Mouse (Mus musculus): ENCODE data around the gene Dglucy. TPM values are rescaled to one million over a fixed set of nuclear protein-coding genes. Genes with fewer than 3 reads are reported as not detected.
A peak's percentile ranks its signal among the peaks of the same experiment; 100 is the strongest.

The Dglucy gene
- polyA plus RNA-seq (2015; fragmentation: Nextera tagmentation; extraction: Ambion mirVana) = 3.0 and 3.6 TPM in 2 replicates

DNA sequence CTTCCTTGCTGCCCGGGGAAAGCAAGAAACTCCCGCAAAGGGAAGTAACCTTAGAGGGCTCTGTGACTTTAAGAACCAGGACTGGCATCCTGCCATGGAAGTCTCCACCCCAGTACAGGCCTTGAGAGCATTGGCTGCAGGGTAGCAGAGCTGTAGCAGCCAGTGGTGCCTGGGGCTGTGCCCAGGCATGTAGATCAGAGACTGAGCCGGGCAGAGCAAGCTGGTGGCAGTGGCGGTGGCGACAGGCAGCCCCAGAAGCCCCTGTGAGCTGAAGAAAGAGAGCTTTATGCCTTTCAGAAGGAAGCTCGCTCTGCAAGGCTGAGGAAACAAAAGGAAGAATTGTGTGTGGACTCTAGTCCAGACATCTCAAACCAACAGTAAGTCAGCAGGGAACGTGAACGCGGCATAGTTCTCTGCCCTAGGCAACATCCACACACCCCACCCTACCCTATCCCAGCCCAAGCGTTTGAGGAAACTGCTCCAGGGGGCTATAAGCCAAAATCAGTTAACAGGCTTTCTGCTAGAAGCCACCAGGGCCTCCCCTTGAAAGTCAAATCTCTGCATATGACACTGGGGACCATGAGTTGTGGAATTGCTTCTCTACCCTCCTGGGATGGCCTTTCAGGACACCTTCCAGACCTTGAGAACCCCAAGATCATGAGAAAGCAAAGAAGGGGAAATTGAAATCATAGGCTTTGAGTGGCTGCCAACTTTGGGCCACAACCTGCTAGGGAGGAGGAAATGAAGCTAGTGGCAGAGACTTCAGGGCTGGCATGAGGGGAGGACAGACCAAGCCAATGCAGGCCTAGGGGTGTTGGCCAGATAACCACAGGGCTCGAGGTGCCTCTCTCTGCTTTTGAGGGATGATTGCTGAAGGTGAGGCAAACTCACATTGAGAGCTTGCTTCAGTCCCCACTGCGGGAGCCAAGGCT is at the start of gene Dglucy:
Gene Dglucy (plus strand): TSS at position 124 of the 932 bp plus-strand sequence.
- peak; percentile 96 for ATAC-seq (replicated peaks)
- peak within 1 kb of the TSS; percentile 36 for H3K4me2 ChIP-seq (replicated peaks)
- H3K27me3 ChIP-seq = no peaks in the 10 kb centered on the region
- 28% methylated on average over 12 of the region's 12 CpGs for WGBS
- H3K36me3 ChIP-seq = no peaks in the 10 kb centered on the region
- no peaks in the 10 kb centered on the region for H3K9me3 ChIP-seq
- peak within 1 kb of the TSS; percentile 83 for H3K27ac ChIP-seq (replicated peaks)
- H3K4me1 ChIP-seq = peaks cover 32% of the 10 kb centered on the region
- H3K9ac ChIP-seq (replicated peaks) = peak within 1 kb of the TSS; percentile 35
- peak within 1 kb of the TSS; percentile 22 for H3K4me3 ChIP-seq

DNA sequence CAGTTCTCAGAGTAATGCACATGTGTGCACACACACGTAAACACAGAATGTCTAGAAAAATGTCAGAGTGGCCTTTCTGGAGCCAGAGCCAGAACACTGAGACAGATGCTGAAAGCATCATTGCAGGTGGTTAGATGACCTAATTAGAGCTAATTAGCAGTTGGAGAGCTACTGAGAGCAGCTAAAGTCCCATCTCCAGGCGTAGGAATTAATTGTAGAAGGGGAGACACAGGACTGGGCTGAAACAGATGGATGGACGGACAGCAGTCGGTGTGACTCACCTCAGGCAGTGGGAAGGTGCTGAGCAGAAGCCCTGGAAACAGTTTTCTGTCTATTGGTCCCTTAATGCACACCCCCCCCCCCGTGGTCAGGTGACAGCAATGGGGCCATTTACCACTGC is 43.7 kb upstream of the Dglucy start:
- Histone ChIP-seq H3K9me3 (no peaks in the 10 kb centered on the region), H3K4me3 (no peak overlapping the region), H3K9ac (replicated peaks) (no peak overlapping the region), H3K27ac (replicated peaks) (no peak overlapping the region), H3K4me1 (peaks cover 10% of the 10 kb centered on the region), H3K36me3 (no peaks in the 10 kb centered on the region), H3K4me2 (replicated peaks) (no peak overlapping the region), H3K27me3 (no peaks in the 10 kb centered on the region)
- no peak for ATAC-seq (replicated peaks)
- WGBS = 37% methylated on average over 5 of the region's 5 CpGs

DNA sequence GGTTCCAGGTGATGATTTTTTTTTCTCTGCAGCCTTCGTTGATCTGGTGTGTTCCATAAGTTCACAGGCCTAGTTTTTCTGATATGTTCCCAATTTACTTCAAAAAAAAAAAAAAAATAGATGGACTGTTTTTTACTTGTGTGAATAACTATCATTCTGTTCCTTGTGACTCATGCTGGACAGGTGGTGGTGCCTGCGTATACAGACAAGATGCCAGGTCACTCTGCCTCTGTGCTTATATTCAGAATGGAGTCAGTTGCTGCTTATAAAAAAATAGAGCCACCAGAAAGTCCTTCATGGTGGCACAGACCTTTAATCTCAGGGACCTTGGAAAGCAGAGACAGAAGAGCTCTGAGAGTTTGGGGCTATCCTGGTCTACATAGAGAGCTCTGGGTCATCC is 43.3 kb upstream of the Dglucy start:
- H3K27me3 ChIP-seq = no peaks in the 10 kb centered on the region
- no peak overlapping the region for H3K9ac ChIP-seq (replicated peaks)
- H3K9me3 ChIP-seq = no peaks in the 10 kb centered on the region
- whole genome bisulfite sequencing = 85% methylated on average over 2 of the region's 2 CpGs
- H3K4me3 ChIP-seq = no peak overlapping the region
- no peak overlapping the region for H3K27ac ChIP-seq (replicated peaks)
- no peak for ATAC-seq (replicated peaks)
- no peaks in the 10 kb centered on the region for H3K36me3 ChIP-seq
- peaks cover 10% of the 10 kb centered on the region for H3K4me1 ChIP-seq
- H3K4me2 ChIP-seq (replicated peaks) = no peak overlapping the region

DNA sequence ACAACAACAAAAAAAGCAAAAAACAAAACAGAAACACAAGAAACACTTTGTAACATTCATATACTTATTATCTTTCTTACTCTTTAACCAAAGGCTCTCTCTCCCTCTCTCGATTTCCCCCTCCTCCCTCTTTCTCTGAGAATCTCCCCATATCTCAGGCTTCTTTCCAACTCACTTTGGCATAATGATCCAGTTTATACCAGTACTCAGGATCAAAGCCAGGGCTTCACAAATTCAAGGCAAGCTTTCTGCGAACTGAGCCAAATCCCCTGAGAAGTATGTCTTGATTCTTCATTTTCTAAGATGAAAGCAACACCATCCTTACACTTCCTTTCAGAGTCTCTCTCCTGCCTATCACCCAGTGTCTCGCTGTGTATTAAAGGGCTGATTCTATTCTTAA is 40.4 kb upstream of the Dglucy start:
- 23% methylated on average over 3 of the region's 3 CpGs for WGBS
- peak overlapping the region; percentile 72 for H3K27ac ChIP-seq (replicated peaks)
- no peaks in the 10 kb centered on the region for H3K27me3 ChIP-seq
- no peak overlapping the region for H3K9ac ChIP-seq (replicated peaks)
- no peak overlapping the region for H3K4me3 ChIP-seq
- no peaks in the 10 kb centered on the region for H3K36me3 ChIP-seq
- 0 out of 2 replicates have a peak, but pooled peaks have one; percentile 16 for ATAC-seq (replicated peaks)
- peaks cover 10% of the 10 kb centered on the region for H3K4me1 ChIP-seq
- H3K4me2 ChIP-seq (replicated peaks) = no peak overlapping the region
- no peaks in the 10 kb centered on the region for H3K9me3 ChIP-seq

DNA sequence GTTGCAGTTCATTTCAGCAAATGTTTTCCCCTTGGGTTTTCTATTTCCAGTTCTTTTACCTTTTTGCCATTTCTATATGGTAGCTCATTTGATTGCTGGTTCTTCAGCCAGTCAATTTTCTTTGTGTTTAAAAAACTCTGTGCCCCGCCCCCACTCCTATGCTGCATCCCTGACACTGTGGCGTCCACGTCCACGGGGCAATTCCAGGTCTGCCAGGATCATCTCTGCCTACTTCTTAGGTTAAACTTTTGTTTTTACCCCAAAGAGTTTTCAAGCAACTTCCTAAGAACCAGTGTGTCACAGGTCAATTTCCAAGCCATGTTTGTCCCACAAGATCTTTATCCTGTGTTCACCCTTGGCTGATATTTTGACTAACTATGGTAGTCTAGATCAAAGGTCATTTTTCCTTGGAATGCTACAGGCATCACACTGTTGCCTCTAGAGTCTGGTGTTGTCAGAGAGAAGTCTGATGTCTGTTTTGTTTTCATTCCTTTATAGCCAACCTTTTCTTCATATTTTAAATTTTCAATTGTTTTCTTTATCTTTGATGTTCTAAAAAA is 39.8 kb upstream of the Dglucy start:
- no peaks in the 10 kb centered on the region for H3K36me3 ChIP-seq
- WGBS = 59% methylated on average over 4 of the region's 4 CpGs
- no peak for ATAC-seq (replicated peaks)
- H3K9me3 ChIP-seq = no peaks in the 10 kb centered on the region
- H3K4me1 ChIP-seq = peaks cover 10% of the 10 kb centered on the region
- no peak overlapping the region for H3K4me2 ChIP-seq (replicated peaks)
- no peak overlapping the region for H3K9ac ChIP-seq (replicated peaks)
- no peaks in the 10 kb centered on the region for H3K27me3 ChIP-seq
- peak overlapping the region; percentile 72 for H3K27ac ChIP-seq (replicated peaks)
- H3K4me3 ChIP-seq = no peak overlapping the region

DNA sequence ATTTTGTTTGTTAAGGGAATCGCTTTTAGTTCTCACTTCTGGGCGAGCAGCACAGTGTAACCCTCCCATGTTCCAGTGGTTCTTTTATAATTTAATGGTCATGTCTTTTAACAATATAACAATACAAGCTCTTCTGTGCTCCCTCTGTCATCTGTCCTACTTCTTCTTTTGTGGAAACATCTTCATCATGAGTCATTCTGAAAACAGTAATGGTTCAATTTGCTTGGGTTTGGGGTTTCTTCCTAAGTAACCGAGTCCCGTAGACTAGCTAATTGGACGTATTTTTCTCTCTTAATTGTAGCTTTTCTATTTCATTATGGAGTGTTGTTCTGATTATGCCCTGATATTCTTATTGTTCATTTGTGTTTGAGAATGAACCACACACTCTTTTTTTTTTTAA is 38.5 kb upstream of the Dglucy start:
- WGBS = 74% methylated on average over 5 of the region's 5 CpGs
- Histone ChIP-seq H3K4me2 (replicated peaks) (no peak overlapping the region), H3K9me3 (no peaks in the 10 kb centered on the region), H3K27ac (replicated peaks) (no peak overlapping the region), H3K4me1 (peaks cover 10% of the 10 kb centered on the region), H3K9ac (replicated peaks) (no peak overlapping the region), H3K4me3 (no peak overlapping the region), H3K27me3 (no peaks in the 10 kb centered on the region), H3K36me3 (no peaks in the 10 kb centered on the region)
- no peak for ATAC-seq (replicated peaks)

DNA sequence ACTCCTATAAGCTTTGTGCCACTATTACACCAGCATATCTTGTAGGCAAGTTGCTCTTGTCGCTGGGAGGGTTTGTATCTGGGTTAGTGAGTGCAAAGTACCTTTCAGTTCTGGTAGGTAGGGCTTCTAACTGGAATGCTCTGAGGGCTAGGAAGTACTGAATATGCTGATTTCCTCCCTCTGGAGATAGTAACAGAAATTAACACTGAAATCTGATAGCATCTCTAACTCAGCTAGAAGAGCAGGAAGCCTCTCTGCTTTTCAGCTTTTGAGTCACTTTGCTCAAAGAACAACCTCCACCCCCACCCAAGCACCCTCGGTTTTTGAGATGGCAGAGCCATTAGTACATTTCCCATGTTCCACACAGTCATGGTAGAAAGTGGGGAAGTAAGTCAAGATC is 36.4 kb upstream of the Dglucy start:
- no peak overlapping the region for H3K4me2 ChIP-seq (replicated peaks)
- no peak overlapping the region for H3K4me3 ChIP-seq
- WGBS = 77% methylated on average over 2 of the region's 2 CpGs
- peaks cover 10% of the 10 kb centered on the region for H3K4me1 ChIP-seq
- H3K36me3 ChIP-seq = no peaks in the 10 kb centered on the region
- no peaks in the 10 kb centered on the region for H3K27me3 ChIP-seq
- no peak overlapping the region for H3K9ac ChIP-seq (replicated peaks)
- H3K9me3 ChIP-seq = no peaks in the 10 kb centered on the region
- H3K27ac ChIP-seq (replicated peaks) = no peak overlapping the region
- no peak for ATAC-seq (replicated peaks)

DNA sequence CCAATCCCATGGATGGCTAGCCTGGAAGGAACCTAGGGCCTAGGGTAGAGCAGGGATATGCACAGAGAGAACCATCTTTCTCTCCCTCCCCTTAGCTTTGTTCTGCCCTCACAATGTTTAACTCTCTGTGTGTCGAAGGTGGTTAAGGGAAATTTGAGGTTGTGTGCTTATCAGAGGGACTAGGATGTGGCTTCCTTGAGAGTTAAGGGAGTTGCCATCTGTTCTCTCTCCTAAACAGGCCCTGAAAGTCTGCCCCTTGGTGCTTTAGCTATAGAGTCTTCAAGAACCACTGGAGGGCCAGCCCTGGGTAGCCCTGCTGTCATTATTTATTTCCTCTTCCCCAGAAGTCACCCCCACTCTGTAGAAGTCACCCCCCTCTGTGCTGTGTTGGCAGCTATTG is 25.9 kb upstream of the Dglucy start:
- WGBS = 69% methylated on average over 1 of the region's 1 CpGs
- no peaks in the 10 kb centered on the region for H3K9me3 ChIP-seq

DNA sequence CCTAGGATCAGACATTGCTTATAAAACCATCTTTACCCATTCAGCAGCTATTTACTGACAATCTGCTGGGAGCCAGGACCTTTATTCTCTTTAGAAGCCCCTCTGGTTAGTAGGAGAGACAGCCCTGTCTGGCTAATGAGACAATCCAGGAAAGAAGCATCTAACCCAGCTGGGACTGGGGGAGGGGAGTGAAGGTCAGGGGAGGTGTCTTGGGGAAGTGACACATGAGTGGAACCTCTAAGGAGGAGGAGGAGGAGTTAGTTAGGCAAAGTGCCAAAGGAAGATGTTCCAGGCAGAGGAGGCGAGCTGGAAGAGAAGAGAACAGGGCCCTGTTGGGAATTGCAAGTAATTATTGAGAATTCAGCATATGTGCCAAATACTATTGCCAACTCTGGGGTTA is 25.1 kb upstream of the Dglucy start:
- H3K4me2 ChIP-seq (replicated peaks) = no peak overlapping the region
- no peaks in the 10 kb centered on the region for H3K36me3 ChIP-seq
- 37% methylated on average over 1 of the region's 1 CpGs for WGBS
- no peak overlapping the region for H3K4me3 ChIP-seq
- no peak overlapping the region for H3K27ac ChIP-seq (replicated peaks)
- no peaks in the 10 kb centered on the region for H3K27me3 ChIP-seq
- no peak overlapping the region for H3K9ac ChIP-seq (replicated peaks)
- ATAC-seq (replicated peaks) = no peak
- H3K4me1 ChIP-seq = peaks cover 14% of the 10 kb centered on the region
- H3K9me3 ChIP-seq = no peaks in the 10 kb centered on the region

More for the DNA sequence above, 25.9 kb upstream of the Dglucy start:
- ATAC-seq (replicated peaks) = no peak
- Histone ChIP-seq H3K27me3 (no peaks in the 10 kb centered on the region), H3K4me1 (peaks cover 14% of the 10 kb centered on the region), H3K36me3 (no peaks in the 10 kb centered on the region), H3K27ac (replicated peaks) (no peak overlapping the region), H3K4me2 (replicated peaks) (no peak overlapping the region), H3K4me3 (no peak overlapping the region), H3K9ac (replicated peaks) (no peak overlapping the region)

DNA sequence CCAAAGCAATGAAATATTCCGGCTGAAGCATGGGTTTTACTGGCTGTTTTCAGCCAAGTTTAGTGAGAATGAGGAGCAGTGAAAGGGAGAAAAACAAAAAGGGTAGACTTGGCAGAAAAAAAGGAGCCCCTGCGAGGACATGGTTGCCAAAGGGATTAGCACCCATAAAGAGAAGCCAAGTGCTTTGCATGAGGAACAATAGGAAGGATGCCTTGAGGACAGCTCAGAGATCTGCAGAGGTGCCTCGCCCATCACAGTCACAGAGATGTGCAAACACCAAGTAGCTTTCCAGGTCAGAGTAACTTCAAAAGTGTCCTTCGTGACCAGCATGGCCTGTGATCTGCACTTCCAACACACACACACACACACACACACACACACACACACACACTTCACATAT is 21.4 kb upstream of the Dglucy start:
- 32% methylated on average over 4 of the region's 4 CpGs for WGBS
- 0 out of 2 replicates have a peak, but pooled peaks have one; percentile 26 for ATAC-seq (replicated peaks)
- H3K4me1 ChIP-seq = peaks cover 14% of the 10 kb centered on the region
- H3K36me3 ChIP-seq = no peaks in the 10 kb centered on the region
- H3K27me3 ChIP-seq = no peaks in the 10 kb centered on the region
- H3K4me3 ChIP-seq = no peak overlapping the region
- H3K9ac ChIP-seq (replicated peaks) = no peak overlapping the region
- H3K4me2 ChIP-seq (replicated peaks) = no peak overlapping the region
- H3K27ac ChIP-seq (replicated peaks) = peak overlapping the region; percentile 71
- H3K9me3 ChIP-seq = no peaks in the 10 kb centered on the region

DNA sequence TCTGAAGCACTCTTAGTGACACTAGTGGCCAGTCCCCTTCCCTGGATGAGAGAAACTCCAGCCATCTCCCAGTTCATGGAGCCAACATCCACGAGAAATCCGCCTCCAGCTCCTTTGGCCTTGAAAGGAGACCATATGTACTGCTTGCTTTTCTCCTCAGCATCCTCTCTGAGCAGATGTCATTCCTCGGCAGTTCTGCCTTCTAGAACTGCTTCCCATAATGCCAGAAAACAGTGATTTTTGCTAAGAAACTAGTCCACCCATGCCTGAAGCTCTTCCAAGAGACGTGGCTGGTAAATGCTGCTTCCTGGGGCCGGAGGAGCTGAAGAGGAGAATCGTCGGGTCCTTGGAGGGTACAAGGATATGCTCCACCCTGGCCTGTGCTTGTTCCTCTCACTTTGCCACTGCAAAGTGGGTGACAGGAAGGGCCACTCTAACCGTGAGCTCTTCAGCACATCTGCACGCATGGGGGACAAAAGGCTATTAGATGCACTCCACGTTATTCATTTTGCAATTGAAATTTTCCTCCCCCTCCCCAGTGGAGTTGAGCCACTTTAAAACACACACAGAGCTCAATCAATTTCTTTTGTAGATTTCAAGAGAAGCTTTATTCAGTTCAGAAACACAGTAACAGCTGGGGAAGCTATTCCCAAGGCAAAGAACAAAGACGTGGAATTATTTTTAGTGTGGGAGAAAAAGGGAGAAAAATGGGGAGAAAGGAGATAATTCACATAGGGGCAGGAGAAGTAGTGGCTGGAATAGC is 16.0 kb upstream of the Dglucy start:
- peaks cover 16% of the 10 kb centered on the region for H3K4me1 ChIP-seq
- peak overlapping the region; percentile 88 for H3K27ac ChIP-seq (replicated peaks)
- H3K9me3 ChIP-seq = no peaks in the 10 kb centered on the region
- H3K4me3 ChIP-seq = no peak overlapping the region
- 50% methylated on average over 11 of the region's 11 CpGs for WGBS
- peak overlapping the region; percentile 23; the same call in 1 of the 2 replicates for H3K9ac ChIP-seq (replicated peaks)
- ATAC-seq (replicated peaks) = peak; percentile 70
- H3K27me3 ChIP-seq = no peaks in the 10 kb centered on the region
- peak overlapping the region; percentile 18; the same call in 1 of the 2 replicates for H3K4me2 ChIP-seq (replicated peaks)
- no peaks in the 10 kb centered on the region for H3K36me3 ChIP-seq

Data from forebrain, embryonic 15.5 days (tissue).